Mouse (Mus musculus): ENCODE results near the gene Macrod2. TPM values are rescaled to one million over a fixed set of nuclear protein-coding genes. Genes with fewer than 3 reads are reported as not detected.

Gene Macrod2
- polyA plus RNA-seq, 1 experiment from 2014 or later = 25.7 TPM

DNA sequence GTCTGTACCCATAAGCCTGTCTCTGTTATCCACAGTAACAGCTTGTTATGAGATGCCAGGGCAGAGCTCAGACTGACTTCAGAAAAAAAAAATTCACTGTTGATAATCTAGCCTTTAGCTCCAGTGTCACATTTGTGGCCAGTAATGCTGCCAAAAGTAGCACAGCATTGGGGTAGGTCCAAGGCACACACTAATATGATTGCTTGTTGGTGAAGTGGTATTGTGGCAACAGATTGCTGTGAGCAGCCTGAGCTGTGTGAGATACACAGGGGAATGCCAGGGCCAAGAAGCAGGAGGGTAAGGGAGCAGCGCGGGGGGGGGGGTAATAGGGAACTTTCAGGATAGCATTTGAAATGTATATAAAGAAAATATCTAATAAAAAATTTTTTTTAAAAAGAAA is 1985.5 kb downstream of the Macrod2 start:
- Histone ChIP-seq H3K27me3 (replicated peaks; ENCODE audit: control insufficient read depth, insufficient read depth, low read length) (no peaks in the 10 kb centered on the region), H3K9me3 (ENCODE audit: control insufficient read depth) (no peaks in the 10 kb centered on the region), H3K4me2 (replicated peaks; ENCODE audit: low read depth) (no peak overlapping the region), H3K4me1 (replicated peaks; ENCODE audit: control insufficient read depth, insufficient read depth, low read length) (no peaks in the 10 kb centered on the region), H3K4me3 (ENCODE audit: low read depth, low read length) (no peak overlapping the region), H3K9ac (ENCODE audit: low read depth, low read length) (no peak overlapping the region), H3K36me3 (ENCODE audit: control insufficient read depth, insufficient read depth) (no peaks in the 10 kb centered on the region), H3K27ac (ENCODE audit: low read depth, low read length) (no peak overlapping the region)
- WGBS = 95% methylated on average over 2 of the region's 2 CpGs
- ATAC-seq = no peak
- TF ChIP-seq CTCF (IDR thresholded peaks at IDR 0.05; ENCODE audit: low read depth) = no peak

- Histone ChIP-seq H3K27ac (ENCODE audit: low read depth, low read length) (no peak overlapping the region), H3K27me3 (replicated peaks; ENCODE audit: control insufficient read depth, insufficient read depth, low read length) (no peaks in the 10 kb centered on the region), H3K4me3 (ENCODE audit: low read depth, low read length) (no peak overlapping the region), H3K4me1 (replicated peaks; ENCODE audit: control insufficient read depth, insufficient read depth, low read length) (no peaks in the 10 kb centered on the region), H3K9ac (ENCODE audit: low read depth, low read length) (no peak overlapping the region), H3K36me3 (ENCODE audit: control insufficient read depth, insufficient read depth) (no peaks in the 10 kb centered on the region), H3K4me2 (replicated peaks; ENCODE audit: low read depth) (no peak overlapping the region), H3K9me3 (ENCODE audit: control insufficient read depth) (no peaks in the 10 kb centered on the region)
- no peak for TF ChIP-seq CTCF (IDR thresholded peaks at IDR 0.05; ENCODE audit: low read depth)
- 93% methylated on average over 2 of the region's 2 CpGs for WGBS
- ATAC-seq = no peak
These were observed 1986.0 kb downstream of the Macrod2 start for GRCm38 (mm10) chr2:142381081-142381579.

GRCm38 (mm10) chr2:142393546-142393945 is 1998.4 kb downstream of the Macrod2 start:
- no peak for ATAC-seq
- Histone ChIP-seq H3K9me3 (ENCODE audit: control insufficient read depth) (no peaks in the 10 kb centered on the region), H3K27me3 (replicated peaks; ENCODE audit: control insufficient read depth, insufficient read depth, low read length) (no peaks in the 10 kb centered on the region), H3K4me1 (replicated peaks; ENCODE audit: control insufficient read depth, insufficient read depth, low read length) (no peaks in the 10 kb centered on the region), H3K9ac (ENCODE audit: low read depth, low read length) (no peak overlapping the region), H3K4me3 (ENCODE audit: low read depth, low read length) (no peak overlapping the region), H3K27ac (ENCODE audit: low read depth, low read length) (no peak overlapping the region), H3K36me3 (ENCODE audit: control insufficient read depth, insufficient read depth) (no peaks in the 10 kb centered on the region), H3K4me2 (replicated peaks; ENCODE audit: low read depth) (no peak overlapping the region)
- no peak for TF ChIP-seq CTCF (IDR thresholded peaks at IDR 0.05; ENCODE audit: low read depth)

- no peaks in the 10 kb centered on the region for H3K4me1 ChIP-seq (replicated peaks; ENCODE audit: control insufficient read depth, insufficient read depth, low read length)
- ATAC-seq = no peak
- H3K4me2 ChIP-seq (replicated peaks; ENCODE audit: low read depth) = no peak overlapping the region
- H3K4me3 ChIP-seq (ENCODE audit: low read depth, low read length) = no peak overlapping the region
- WGBS = 31% methylated on average over 1 of the region's 1 CpGs
- H3K27me3 ChIP-seq (replicated peaks; ENCODE audit: control insufficient read depth, insufficient read depth, low read length) = no peaks in the 10 kb centered on the region
- H3K9me3 ChIP-seq (ENCODE audit: control insufficient read depth) = no peaks in the 10 kb centered on the region
- TF ChIP-seq CTCF (IDR thresholded peaks at IDR 0.05; ENCODE audit: low read depth) = no peak
- no peak overlapping the region for H3K9ac ChIP-seq (ENCODE audit: low read depth, low read length)
- no peaks in the 10 kb centered on the region for H3K36me3 ChIP-seq (ENCODE audit: control insufficient read depth, insufficient read depth)
- no peak overlapping the region for H3K27ac ChIP-seq (ENCODE audit: low read depth, low read length)
These were observed 2004.4 kb downstream of the Macrod2 start for GRCm38 (mm10) chr2:142399490-142399889.

GRCm38 (mm10) chr2:142400781-142401180 is 2005.7 kb downstream of the Macrod2 start:
- Histone ChIP-seq H3K36me3 (ENCODE audit: control insufficient read depth, insufficient read depth) (no peaks in the 10 kb centered on the region), H3K27me3 (replicated peaks; ENCODE audit: control insufficient read depth, insufficient read depth, low read length) (no peaks in the 10 kb centered on the region), H3K4me1 (replicated peaks; ENCODE audit: control insufficient read depth, insufficient read depth, low read length) (no peaks in the 10 kb centered on the region), H3K9ac (ENCODE audit: low read depth, low read length) (no peak overlapping the region), H3K4me3 (ENCODE audit: low read depth, low read length) (no peak overlapping the region), H3K27ac (ENCODE audit: low read depth, low read length) (no peak overlapping the region), H3K9me3 (ENCODE audit: control insufficient read depth) (no peaks in the 10 kb centered on the region), H3K4me2 (replicated peaks; ENCODE audit: low read depth) (no peak overlapping the region)
- no peak for ATAC-seq
- TF ChIP-seq CTCF (IDR thresholded peaks at IDR 0.05; ENCODE audit: low read depth) = no peak
- WGBS = 70% methylated on average over 4 of the region's 4 CpGs

DNA sequence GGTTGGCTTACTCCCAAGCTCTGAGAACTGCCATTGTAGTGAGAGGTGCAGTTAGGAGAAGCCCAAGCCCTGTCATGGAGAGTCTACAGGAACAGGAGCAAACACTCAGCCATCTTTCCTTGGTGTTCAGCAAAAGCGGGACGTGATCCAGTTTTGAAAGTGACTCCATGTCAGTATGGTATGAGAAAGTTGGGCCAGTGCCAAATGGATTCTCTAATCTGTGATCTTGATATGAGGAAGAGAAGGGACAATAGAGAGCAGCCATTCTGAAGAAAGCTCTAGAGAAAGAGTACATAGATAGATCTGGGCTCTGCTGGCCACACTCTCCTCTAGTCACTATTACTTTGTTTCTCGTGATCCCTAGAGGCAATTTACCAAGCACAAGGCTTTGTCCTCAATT is 2006.2 kb downstream of the Macrod2 start:
- H3K27me3 ChIP-seq (replicated peaks; ENCODE audit: control insufficient read depth, insufficient read depth, low read length) = no peaks in the 10 kb centered on the region
- H3K9me3 ChIP-seq (ENCODE audit: control insufficient read depth) = no peaks in the 10 kb centered on the region
- H3K36me3 ChIP-seq (ENCODE audit: control insufficient read depth, insufficient read depth) = no peaks in the 10 kb centered on the region
- no peaks in the 10 kb centered on the region for H3K4me1 ChIP-seq (replicated peaks; ENCODE audit: control insufficient read depth, insufficient read depth, low read length)
- no peak overlapping the region for H3K4me3 ChIP-seq (ENCODE audit: low read depth, low read length)
- no peak overlapping the region for H3K27ac ChIP-seq (ENCODE audit: low read depth, low read length)
- no peak overlapping the region for H3K4me2 ChIP-seq (replicated peaks; ENCODE audit: low read depth)
- H3K9ac ChIP-seq (ENCODE audit: low read depth, low read length) = no peak overlapping the region
- ATAC-seq = no peak
- no peak for TF ChIP-seq CTCF (IDR thresholded peaks at IDR 0.05; ENCODE audit: low read depth)
- WGBS = 82% methylated on average over 3 of the region's 3 CpGs

- no peaks in the 10 kb centered on the region for H3K36me3 ChIP-seq (ENCODE audit: control insufficient read depth, insufficient read depth)
- no peak overlapping the region for H3K27ac ChIP-seq (ENCODE audit: low read depth, low read length)
- H3K4me2 ChIP-seq (replicated peaks; ENCODE audit: low read depth) = no peak overlapping the region
- H3K4me3 ChIP-seq (ENCODE audit: low read depth, low read length) = no peak overlapping the region
- H3K9me3 ChIP-seq (ENCODE audit: control insufficient read depth) = no peaks in the 10 kb centered on the region
- no peaks in the 10 kb centered on the region for H3K27me3 ChIP-seq (replicated peaks; ENCODE audit: control insufficient read depth, insufficient read depth, low read length)
- no peak for ATAC-seq
- no peak for TF ChIP-seq CTCF (IDR thresholded peaks at IDR 0.05; ENCODE audit: low read depth)
- H3K4me1 ChIP-seq (replicated peaks; ENCODE audit: control insufficient read depth, insufficient read depth, low read length) = no peaks in the 10 kb centered on the region
- no peak overlapping the region for H3K9ac ChIP-seq (ENCODE audit: low read depth, low read length)
These were observed 2008.3 kb downstream of the Macrod2 start for GRCm38 (mm10) chr2:142403394-142403793.

Measured in intestine, postnatal 0 days (tissue).